Mouse (Mus musculus) embryonic fibroblast, embryonic 13.5 days (primary cell): ENCODE data around the gene Sfmbt1. TPM values are rescaled to one million over a fixed set of nuclear protein-coding genes. Genes with fewer than 3 reads are reported as not detected.

ENCODE experiments used
- H3K27ac ChIP-seq: 2 replicates; pipeline ENCODE4 v1.5.1; 2012; ENCODE audit warnings: low read length, control low read depth, inconsistent platforms; ENCODE audit not compliant: insufficient read depth
- H3K4me1 ChIP-seq: 2 replicates; pipeline ENCODE4 v1.6.1; 2011; ENCODE audit warnings: low read length; ENCODE audit not compliant: control insufficient read depth, insufficient read depth
- H3K4me3 ChIP-seq: 2 replicates; pipeline ENCODE4 v1.5.1; 2011; ENCODE audit warnings: mild to moderate bottlenecking, control low read depth, low read length; ENCODE audit not compliant: insufficient read depth
- CTCF ChIP-seq: IDR thresholded peaks from 2 replicates; pipeline ENCODE4 v1.5.1; 2011; ENCODE audit warnings: mild to moderate bottlenecking, control low read depth, low read length, moderate library complexity, borderline replicate concordance; ENCODE audit not compliant: insufficient read depth
- POLR2A ChIP-seq: IDR thresholded peaks from 2 replicates; pipeline ENCODE4 v1.6.1; 2011; ENCODE audit warnings: low read depth, mild to moderate bottlenecking, control low read depth, low read length, moderate library complexity
- polyA plus RNA-seq: library from polyadenylated mRNA; stranded (reverse); fragments of >200 nt; gene quantifications from 2 replicates; pipeline ENCODE4 v1.2.4, GENCODE M21; 2011; ENCODE audit warnings: low read depth; ENCODE audit not compliant: missing spikeins, insufficient read length

The Sfmbt1 gene
- polyA plus RNA-seq, 1 experiment = 9.6 TPM

GRCm38 (mm10) chr14:30743891-30744290 lies 29.2 kb downstream of the Sfmbt1 start:
- H3K27ac ChIP-seq = no peak overlapping the region
- H3K4me3 ChIP-seq = no peak overlapping the region
- TF ChIP-seq POLR2A (no peak), CTCF (no peak)
- no peaks in the 10 kb centered on the region; the same call in 1 of the 2 replicates for H3K4me1 ChIP-seq

- no peak for TF ChIP-seq POLR2A
- TF ChIP-seq CTCF = no peak
- no peaks in the 10 kb centered on the region for H3K4me1 ChIP-seq
- no peak overlapping the region for H3K4me3 ChIP-seq
- no peak overlapping the region for H3K27ac ChIP-seq
Measured at GRCm38 (mm10) chr14:30746160-30746559, 31.5 kb downstream of the Sfmbt1 start.

GRCm38 (mm10) chr14:30757239-30757638 lies 42.6 kb downstream of the Sfmbt1 start:
- no peak overlapping the region for H3K27ac ChIP-seq
- H3K4me1 ChIP-seq = no peaks in the 10 kb centered on the region
- H3K4me3 ChIP-seq = no peak overlapping the region
- TF ChIP-seq POLR2A (no peak), CTCF (no peak)

GRCm38 (mm10) chr14:30761211-30761610 lies 46.6 kb downstream of the Sfmbt1 start:
- no peak overlapping the region for H3K27ac ChIP-seq
- no peak overlapping the region for H3K4me3 ChIP-seq
- no peaks in the 10 kb centered on the region for H3K4me1 ChIP-seq
- TF ChIP-seq POLR2A = no peak
- no peak for TF ChIP-seq CTCF

- no peak for TF ChIP-seq POLR2A
- no peak overlapping the region for H3K27ac ChIP-seq
- no peak overlapping the region for H3K4me3 ChIP-seq
- no peaks in the 10 kb centered on the region for H3K4me1 ChIP-seq
Measured at GRCm38 (mm10) chr14:30762131-30762903, 47.7 kb downstream of the Sfmbt1 start.

- Histone ChIP-seq H3K4me1 (no peaks in the 10 kb centered on the region), H3K4me3 (no peak overlapping the region), H3K27ac (no peak overlapping the region)
- TF ChIP-seq CTCF = no peak
- TF ChIP-seq POLR2A = no peak
Measured at GRCm38 (mm10) chr14:30762904-30763568, 48.4 kb downstream of the Sfmbt1 start.

- Histone ChIP-seq H3K4me3 (no peak overlapping the region), H3K27ac (no peak overlapping the region), H3K4me1 (no peaks in the 10 kb centered on the region)
- TF ChIP-seq CTCF = no peak
- no peak for TF ChIP-seq POLR2A
Measured at GRCm38 (mm10) chr14:30784614-30785013, 70.0 kb downstream of the Sfmbt1 start.

- Histone ChIP-seq H3K4me1 (no peaks in the 10 kb centered on the region), H3K27ac (no peak overlapping the region), H3K4me3 (no peak overlapping the region)
- no peak for TF ChIP-seq CTCF
- TF ChIP-seq POLR2A = no peak
Measured at GRCm38 (mm10) chr14:30789471-30789870, 74.8 kb downstream of the Sfmbt1 start.

- Histone ChIP-seq H3K4me3 (no peak overlapping the region), H3K4me1 (no peaks in the 10 kb centered on the region), H3K27ac (no peak overlapping the region)
- TF ChIP-seq CTCF (no peak), POLR2A (no peak)
Measured at GRCm38 (mm10) chr14:30792871-30793270, 78.2 kb downstream of the Sfmbt1 start.

- no peaks in the 10 kb centered on the region for H3K4me1 ChIP-seq
- TF ChIP-seq POLR2A (no peak), CTCF (no peak)
- H3K4me3 ChIP-seq = no peak overlapping the region
- no peak overlapping the region for H3K27ac ChIP-seq
Measured at GRCm38 (mm10) chr14:30801756-30802155, 87.1 kb downstream of the Sfmbt1 start.

- Histone ChIP-seq H3K4me1 (peaks cover 6% of the 10 kb centered on the region), H3K4me3 (no peak overlapping the region), H3K27ac (no peak overlapping the region)
- no peak for TF ChIP-seq POLR2A
Measured at GRCm38 (mm10) chr14:30821136-30821535, 106.5 kb downstream of the Sfmbt1 start.
